Mouse (Mus musculus) cerebellum, adult 9-10 months (tissue): ENCODE measurements at regions not wholly inside any gene's neighbourhood (a gene's known extent, or its start where the extent isn't known, plus 50 kb on each side); places are given as distances from the start of the nearest gene placed in this dataset.
A peak's percentile ranks its signal among the peaks of the same experiment; 100 is the strongest.

ENCODE experiments used
- DNase-seq: peaks from one replicate; pipeline ENCODE4 v3.0.0; 2022

DNA sequence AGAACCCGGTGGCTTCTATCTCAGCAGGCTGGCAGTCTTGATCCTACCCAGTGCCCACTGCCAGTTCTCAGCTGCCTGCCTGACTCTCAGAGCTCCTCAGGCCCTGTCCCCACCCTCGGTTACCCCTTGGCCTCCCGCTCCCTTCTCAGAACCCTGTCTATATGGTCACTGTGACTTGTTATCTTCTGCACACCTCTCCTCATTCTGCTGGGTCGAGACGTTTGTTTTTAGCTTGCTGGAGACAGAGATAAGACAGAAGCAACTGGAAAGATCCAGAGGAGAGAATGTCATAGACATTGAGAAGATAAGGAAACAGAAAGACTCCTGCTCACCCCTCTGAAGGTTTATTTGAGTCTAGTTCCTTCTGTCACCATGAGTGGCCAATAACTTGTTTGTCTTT lies 53.8 kb upstream of the Phc1 start:
- no peak for DNase-seq

DNA sequence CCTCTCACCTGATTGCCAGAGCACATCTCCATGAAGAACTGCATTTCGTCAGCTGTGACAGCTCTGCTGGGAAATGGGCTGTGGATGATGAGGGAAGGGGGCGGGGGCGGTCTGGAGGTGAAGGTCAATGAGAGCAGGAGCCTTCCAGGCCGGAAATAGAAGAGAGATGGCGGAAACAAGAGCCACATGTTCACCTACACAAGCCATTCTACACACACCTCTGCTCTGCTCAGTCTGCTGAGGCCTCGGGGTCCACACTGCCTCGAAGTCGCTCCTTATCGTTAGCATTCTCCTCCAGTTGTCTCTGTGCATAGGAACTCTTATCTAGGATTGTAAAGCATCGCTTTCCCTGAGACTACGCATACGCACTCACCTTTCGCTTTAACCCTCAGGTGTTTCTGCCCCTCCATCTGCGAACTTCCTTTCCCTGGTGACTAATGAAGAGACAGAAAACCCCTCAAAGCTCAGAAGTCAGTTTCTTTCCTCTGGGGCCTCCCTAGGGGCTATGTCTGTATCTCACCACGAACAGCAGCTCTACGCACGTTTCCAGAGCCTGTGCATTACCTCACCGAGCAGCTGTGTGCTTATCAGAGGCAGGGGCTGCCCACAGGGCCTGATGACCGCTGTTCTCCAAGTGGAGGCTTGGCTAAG lies 53.0 kb upstream of the Phc1 start:
- DNase-seq: no peak

DNA sequence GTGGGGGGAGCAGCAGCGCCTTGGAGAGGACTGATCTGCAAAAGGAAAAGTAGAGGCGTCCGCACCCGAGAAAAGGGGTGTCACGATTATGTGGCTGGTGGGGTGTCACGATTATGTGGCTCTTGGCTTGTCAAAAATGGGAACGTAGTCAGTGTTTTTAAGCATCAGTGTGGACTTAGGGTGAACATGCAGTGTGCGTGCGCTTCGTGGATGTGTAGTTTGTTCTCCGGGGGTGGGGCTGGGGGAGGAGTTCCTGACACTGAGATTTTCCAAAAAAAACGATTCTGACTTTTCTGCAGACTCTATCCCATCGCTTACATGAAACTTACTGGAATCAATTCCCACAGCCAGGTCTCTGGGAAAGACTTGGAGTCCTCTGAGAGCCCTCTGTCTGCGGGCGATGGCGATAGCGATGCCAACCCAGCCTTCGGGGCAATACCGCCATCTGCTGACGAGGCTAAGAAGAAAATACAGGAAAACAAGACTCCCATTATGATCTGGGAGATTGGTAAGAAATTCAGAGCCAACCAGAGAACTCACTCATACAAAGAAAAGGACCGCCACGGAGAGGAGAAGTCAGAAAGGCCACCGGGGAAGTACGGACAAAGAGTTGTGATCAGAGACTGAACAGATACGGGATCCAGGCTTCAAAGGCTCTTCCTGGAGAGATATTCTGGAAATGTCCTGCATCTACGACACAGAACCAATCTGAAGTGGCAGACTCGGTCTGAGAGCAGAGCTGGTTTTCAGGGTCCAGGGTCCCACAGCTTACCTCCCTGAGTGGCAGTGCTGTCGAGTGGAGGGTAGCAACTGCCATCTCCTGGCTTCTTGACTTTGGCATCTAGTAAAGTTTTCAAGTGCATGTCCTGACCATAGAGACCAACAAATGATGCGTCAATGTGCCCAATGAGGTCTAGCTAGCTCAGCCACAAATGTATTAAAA lies 51.6 kb upstream of the Phc1 start:
- DNase-seq: peak; percentile 44

DNA sequence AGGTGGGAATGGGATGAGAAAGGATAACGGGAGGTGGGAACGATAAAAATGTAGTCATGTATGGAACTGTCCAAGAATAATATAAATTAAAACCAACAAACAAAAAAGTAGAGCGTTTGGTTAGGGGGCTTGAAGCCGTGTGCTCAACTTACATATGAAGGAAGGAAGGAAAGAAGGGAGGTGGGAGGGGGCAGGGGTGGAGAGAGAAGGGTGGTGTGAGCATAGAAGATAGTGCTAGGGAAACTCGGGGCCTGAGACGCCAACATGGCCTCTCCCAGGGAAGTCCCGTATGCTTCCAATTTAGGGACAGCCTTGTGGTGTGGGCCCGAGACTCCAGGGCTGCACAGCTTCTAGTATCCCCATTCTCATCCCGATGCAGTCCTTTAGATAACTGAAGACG lies 50.8 kb upstream of the Phc1 start:
- no peak for DNase-seq

DNA sequence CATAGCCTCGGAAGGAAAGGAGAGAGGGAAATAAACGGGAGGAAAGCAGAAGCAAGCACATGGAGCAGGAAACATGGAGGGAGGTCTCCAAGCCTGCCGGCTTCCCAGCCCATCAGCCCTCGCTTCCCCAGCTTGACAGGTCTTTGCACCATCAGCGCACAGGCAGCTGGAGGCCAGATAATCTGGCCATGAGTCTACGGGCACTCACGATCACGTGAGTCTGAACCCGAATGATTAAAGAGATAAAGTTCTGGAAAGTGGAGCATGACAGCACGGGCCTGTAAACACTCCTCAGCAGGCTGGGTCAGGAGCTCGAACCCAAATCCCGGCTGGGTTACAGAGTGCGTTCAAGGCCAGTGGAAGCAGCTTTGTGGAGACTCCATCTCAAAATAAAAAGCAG lies 50.4 kb upstream of the Phc1 start:
- DNase-seq: no peak
